Mouse (Mus musculus) megakaryocyte, embryonic 14.5 days (primary cell): ENCODE results near the gene Bcl9l.

ENCODE experiments used
- FLI1 ChIP-seq: IDR thresholded peaks from 2 replicates; pipeline ENCODE4 v1.6.1; 2012; ENCODE audit warnings: low read length, inconsistent platforms, mixed read lengths
- GATA1 ChIP-seq: IDR thresholded peaks from 3 replicates; pipeline ENCODE4 v1.6.1; 2012; ENCODE audit warnings: mixed read lengths, low read length, inconsistent platforms, borderline replicate concordance

GRCm38 (mm10) chr9:44508124-44508619, 25.5 kb downstream of the Bcl9l start:
- no peak for TF ChIP-seq GATA1
- TF ChIP-seq FLI1: no peak
